20 mouse cellular contexts compared by ENCODE assay signal in the genomic region with DNA sequence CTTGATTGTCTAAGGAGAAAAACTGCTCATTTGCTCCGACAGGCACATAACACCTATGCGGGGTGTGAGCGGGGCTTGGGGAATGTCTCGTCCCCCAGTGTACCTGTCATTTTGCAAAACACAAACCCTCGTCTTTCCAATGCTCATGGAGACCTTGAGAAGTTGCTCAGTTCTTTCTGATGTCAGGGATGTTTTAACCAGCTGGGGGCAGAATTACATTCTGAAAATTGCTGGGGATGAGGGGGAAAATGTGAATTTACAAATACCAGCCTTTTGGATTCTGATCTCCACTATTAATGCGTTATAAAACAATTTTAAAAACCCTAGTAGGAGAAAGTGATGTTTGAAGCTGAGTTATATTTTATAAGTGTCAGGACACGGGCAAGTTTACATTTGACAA.
A peak's percentile ranks its signal among the peaks of the same experiment; 100 is the strongest.
DNase-seq lines count a peak whose midpoint lies in the region; ATAC-seq and TF ChIP-seq lines count a peak whose summit lies in the region.
"Had no signal": no experiment of that assay in that cellular context is flagged by ENCODE, and none has a peak within 500 bp of the region (broad histone marks: within the 10 kb centered on the region; RNA-seq: fewer than 3 reads in every experiment).

No protein-coding gene starts in this region.

- WGBS in hindbrain, postnatal 0 days, result 83% methylated on average over 7 of the region's 7 CpGs
- 80% methylated on average over 7 of the region's 7 CpGs for WGBS in hindbrain, embryonic 16.5 days
- 72% methylated on average over 7 of the region's 7 CpGs for WGBS in midbrain, embryonic 14.5 days
- WGBS in midbrain, embryonic 10.5 days, result 88% methylated on average over 7 of the region's 7 CpGs

- no peaks in the 10 kb centered on the region for H3K36me3 ChIP-seq in hindbrain, postnatal 0 days (ENCODE audit: insufficient read depth, low read length)
- no peaks in the 10 kb centered on the region for H3K36me3 ChIP-seq in hindbrain, embryonic 16.5 days (ENCODE audit: control insufficient read depth, insufficient read depth, low read length)
- H3K36me3 ChIP-seq in midbrain, embryonic 14.5 days (ENCODE audit: control insufficient read depth, insufficient read depth, low read length), result no peaks in the 10 kb centered on the region
- no peaks in the 10 kb centered on the region for H3K36me3 ChIP-seq in midbrain, embryonic 10.5 days
- H3K36me3 ChIP-seq: embryonic facial prominence, embryonic 10.5 days; forebrain, embryonic 15.5 days; heart, embryonic 15.5 days; hindbrain, embryonic 15.5 days had no signal

- TF ChIP-seq CTCF in hindbrain, postnatal 0 days (IDR thresholded peaks at IDR 0.05; ENCODE audit: low read depth), result peak; percentile 30; the same call in 1 of the 2 replicates

- peak; percentile 6 for DNase-seq in embryo, embryonic 10.5 days (ENCODE audit: low spot score)
- no peak for DNase-seq in embryo, embryonic 10 days (ENCODE audit: low spot score)
- DNase-seq in hindbrain, postnatal 0 days (ENCODE audit: low spot score), result peak; percentile 18
- peak; percentile 58 for DNase-seq in midbrain, embryonic 14.5 days
- no peak for DNase-seq in midbrain, embryonic 10.5 days (ENCODE audit: low spot score)
- no peak for DNase-seq in retina, embryonic 14.5 days (ENCODE audit: low spot score)
- DNase-seq: adrenal gland, adult 2 months; adrenal gland, postnatal 25 days; cerebellum, adult 11 months; cerebellum, adult 8-10 months; cerebellum, postnatal 14 days; gastrocnemius, postnatal 14 days; heart, adult 2 months; heart, postnatal 14 days had no signal

- H3K27me3 ChIP-seq in hindbrain, postnatal 0 days (ENCODE audit: insufficient read depth, low read length), result no peaks in the 10 kb centered on the region
- no peaks in the 10 kb centered on the region for H3K27me3 ChIP-seq in hindbrain, embryonic 16.5 days (replicated peaks; ENCODE audit: control insufficient read depth, insufficient read depth, low read length)
- H3K27me3 ChIP-seq in midbrain, embryonic 14.5 days (ENCODE audit: control insufficient read depth, insufficient read depth, low read length), result no peaks in the 10 kb centered on the region
- no peaks in the 10 kb centered on the region for H3K27me3 ChIP-seq in midbrain, embryonic 10.5 days (ENCODE audit: low read depth, poor library complexity, severe bottlenecking)
- H3K27me3 ChIP-seq: forebrain, embryonic 15.5 days; heart, embryonic 15.5 days; hindbrain, embryonic 15.5 days had no signal

- no peak overlapping the region for H3K4me2 ChIP-seq in hindbrain, postnatal 0 days (ENCODE audit: low read depth, low read length)
- no peak overlapping the region for H3K4me2 ChIP-seq in hindbrain, embryonic 16.5 days (ENCODE audit: low read length)
- H3K4me2 ChIP-seq in midbrain, embryonic 14.5 days (ENCODE audit: low read length), result no peak overlapping the region
- H3K4me2 ChIP-seq: forebrain, embryonic 15.5 days; heart, embryonic 11.5 days; heart, embryonic 15.5 days; hindbrain, embryonic 15.5 days had no signal

- no peak overlapping the region for H3K9ac ChIP-seq in hindbrain, postnatal 0 days (replicated peaks; ENCODE audit: low read length)
- H3K9ac ChIP-seq in hindbrain, embryonic 16.5 days (ENCODE audit: low read depth, low read length), result no peak overlapping the region
- no peak overlapping the region for H3K9ac ChIP-seq in midbrain, embryonic 14.5 days (replicated peaks; ENCODE audit: low read length)
- H3K9ac ChIP-seq: forebrain, embryonic 15.5 days; heart, embryonic 15.5 days; hindbrain, embryonic 15.5 days had no signal

- no peak for ATAC-seq in hindbrain, postnatal 0 days
- ATAC-seq in hindbrain, embryonic 16.5 days, result no peak
- no peak for ATAC-seq in midbrain, embryonic 14.5 days (ENCODE audit: low FRiP score, low TSS enrichment)
- ATAC-seq: forebrain, embryonic 15.5 days had no signal

- H3K9me3 ChIP-seq in hindbrain, postnatal 0 days (ENCODE audit: low read length), result no peaks in the 10 kb centered on the region
- no peaks in the 10 kb centered on the region for H3K9me3 ChIP-seq in hindbrain, embryonic 16.5 days (ENCODE audit: control insufficient read depth, low read length)
- H3K9me3 ChIP-seq in midbrain, embryonic 14.5 days (ENCODE audit: control insufficient read depth, low read length), result no peaks in the 10 kb centered on the region
- no peaks in the 10 kb centered on the region for H3K9me3 ChIP-seq in midbrain, embryonic 10.5 days (replicated peaks)
- H3K9me3 ChIP-seq: embryonic facial prominence, embryonic 10.5 days; forebrain, embryonic 15.5 days; heart, embryonic 15.5 days; hindbrain, embryonic 15.5 days had no signal

- no peak overlapping the region for H3K27ac ChIP-seq in hindbrain, postnatal 0 days
- H3K27ac ChIP-seq in hindbrain, embryonic 16.5 days (ENCODE audit: low read depth, low read length), result no peak overlapping the region
- H3K27ac ChIP-seq in midbrain, embryonic 14.5 days (replicated peaks; ENCODE audit: low read depth, low read length), result no peak overlapping the region
- H3K27ac ChIP-seq in midbrain, embryonic 10.5 days (replicated peaks), result no peak overlapping the region
- H3K27ac ChIP-seq: embryonic facial prominence, embryonic 10.5 days; heart, adult 2 months; heart, embryonic 15.5 days; hindbrain, embryonic 15.5 days had no signal

- H3K4me3 ChIP-seq in hindbrain, postnatal 0 days (ENCODE audit: low read length), result no peak overlapping the region
- H3K4me3 ChIP-seq in hindbrain, embryonic 16.5 days (ENCODE audit: low read length), result no peak overlapping the region
- no peak overlapping the region for H3K4me3 ChIP-seq in midbrain, embryonic 14.5 days (replicated peaks; ENCODE audit: low read depth, low read length)
- H3K4me3 ChIP-seq in midbrain, embryonic 10.5 days, result no peak overlapping the region
- H3K4me3 ChIP-seq: embryonic facial prominence, embryonic 10.5 days; forebrain, embryonic 15.5 days; heart, adult 2 months; heart, embryonic 15.5 days; hindbrain, embryonic 15.5 days had no signal

- H3K4me1 ChIP-seq in hindbrain, postnatal 0 days (ENCODE audit: insufficient read depth, low read length), result no peaks in the 10 kb centered on the region
- no peaks in the 10 kb centered on the region for H3K4me1 ChIP-seq in hindbrain, embryonic 16.5 days (ENCODE audit: control insufficient read depth, insufficient read depth, low read depth, low read length)
- 0 out of 2 replicates have a peak, but pooled peaks cover 4% of the 10 kb centered on the region for H3K4me1 ChIP-seq in midbrain, embryonic 14.5 days (ENCODE audit: control insufficient read depth, insufficient read depth, low read length)
- H3K4me1 ChIP-seq in midbrain, embryonic 10.5 days, result no peaks in the 10 kb centered on the region
- H3K4me1 ChIP-seq: embryonic facial prominence, embryonic 10.5 days; heart, embryonic 15.5 days; hindbrain, embryonic 15.5 days had no signal

Comparison
In these comparisons a context has a peak if more than half of its experiments do, and no peak if none do; other contexts are left out.
1. DNase-seq: peak in embryo, embryonic 10.5 days (single experiment), hindbrain, postnatal 0 days (single experiment) and midbrain, embryonic 14.5 days (single experiment); none in embryo, embryonic 10 days (single experiment), midbrain, embryonic 10.5 days (single experiment) and retina, embryonic 14.5 days (single experiment).